Mouse (Mus musculus) cortical plate, adult 2 months (tissue): Measurements from ENCODE around the gene Pigh. TPM values are rescaled to one million over a fixed set of nuclear protein-coding genes. Genes with fewer than 3 reads are reported as not detected.
A peak's percentile ranks its signal among the peaks of the same experiment; 100 is the strongest.

ENCODE experiments used
- H3K27ac ChIP-seq: fragments of 200-500 bp; 2 replicates; pipeline ENCODE4 v1.5.1; 2012; ENCODE audit warnings: low read length, control low read depth, inconsistent platforms; ENCODE audit not compliant: insufficient read depth
- H3K4me1 ChIP-seq: fragments of 200-500 bp; 2 replicates; pipeline ENCODE4 v1.6.1; 2011; ENCODE audit warnings: low read length; ENCODE audit not compliant: control insufficient read depth, insufficient read depth
- H3K4me3 ChIP-seq: fragments of 200-500 bp; 2 replicates; pipeline ENCODE4 v1.5.1; 2011; ENCODE audit warnings: mild to moderate bottlenecking, low read length, control low read depth; ENCODE audit not compliant: insufficient read depth
- CTCF ChIP-seq: fragments of 200-500 bp; IDR thresholded peaks from 2 replicates; pipeline ENCODE4 v1.5.1; 2011; ENCODE audit warnings: mild to moderate bottlenecking, control low read depth, low read length; ENCODE audit not compliant: insufficient read depth; ENCODE audit errors: extremely low read depth
- POLR2A ChIP-seq: fragments of 200-500 bp; IDR thresholded peaks from 2 replicates; pipeline ENCODE4 v1.6.1; 2011; ENCODE audit warnings: mild to moderate bottlenecking, low read length, control low read depth; ENCODE audit not compliant: insufficient read depth; ENCODE audit errors: extremely low read depth
- polyA plus RNA-seq: library from polyadenylated mRNA; depleted of rRNA; stranded (reverse); fragments of >200 nt; gene quantifications from 2 replicates; pipeline ENCODE4 v1.2.3, GENCODE M21; 2012; rRNA removed

Gene Pigh
- 11.0 and 12.8 TPM in 2 replicates for polyA plus RNA-seq

DNA sequence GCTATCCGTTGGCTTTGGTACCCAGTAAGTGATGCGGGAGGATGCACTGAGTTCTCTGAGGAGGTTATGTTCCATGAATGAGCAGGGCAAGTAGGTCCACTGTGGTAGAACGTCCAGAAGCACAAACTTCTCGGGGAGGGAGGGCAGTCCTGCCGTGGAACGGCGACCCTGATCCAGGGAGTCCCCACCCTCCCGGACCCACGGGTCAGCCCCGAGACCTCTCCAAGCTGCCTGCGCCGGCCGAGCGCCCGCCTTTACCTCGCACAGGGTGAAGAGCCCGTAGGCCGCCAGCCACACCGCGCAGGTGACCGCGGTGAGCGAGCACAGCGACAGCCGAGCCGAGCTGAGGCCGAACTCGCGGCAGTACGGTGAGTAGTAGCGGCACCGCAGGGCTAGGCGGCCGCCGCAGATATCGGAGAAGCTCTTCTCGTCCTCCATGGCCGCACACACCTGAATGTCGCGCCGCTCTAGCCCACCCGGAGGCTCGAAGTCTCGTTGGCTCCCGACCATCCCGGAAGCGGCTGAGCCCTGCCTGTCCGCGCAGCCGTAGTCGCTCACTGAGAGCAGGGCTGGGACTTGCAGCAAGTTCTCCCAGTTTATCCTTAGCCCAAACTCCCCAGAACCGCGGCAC is at the start of gene Pigh:
Pigh (minus strand) TSS at position 470 of the 631 bp plus-strand sequence.
- Histone ChIP-seq H3K4me3 (peak within 1 kb of the TSS; percentile 51), H3K4me1 (no peaks in the 10 kb centered on the region), H3K27ac (no peak within 1 kb of the TSS)
- peak; percentile 73; the same call in 1 of the 2 replicates for TF ChIP-seq POLR2A
- TF ChIP-seq CTCF = no peak

DNA sequence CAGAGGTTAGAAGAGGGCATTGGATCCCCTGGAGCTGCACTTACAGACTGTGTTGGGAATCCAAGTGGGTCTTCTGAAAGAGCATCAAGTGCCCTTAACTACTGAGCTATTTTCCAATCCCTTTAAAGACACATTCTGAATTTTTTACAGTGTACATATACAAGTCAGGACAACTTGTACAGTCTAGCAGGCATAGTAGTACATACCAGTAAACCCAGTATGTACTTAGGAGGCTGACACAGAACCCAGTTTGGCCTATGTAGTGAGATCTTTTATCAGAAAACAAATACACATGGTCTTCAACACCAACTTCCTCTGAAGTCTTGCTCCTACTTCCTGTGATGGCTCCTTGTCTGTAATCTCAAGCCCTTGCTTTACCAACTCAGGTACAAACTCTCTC is 49.5 kb upstream of the Pigh start:
- Histone ChIP-seq H3K27ac (no peak overlapping the region), H3K4me3 (no peak overlapping the region), H3K4me1 (no peaks in the 10 kb centered on the region; the same call in 1 of the 2 replicates)
- TF ChIP-seq POLR2A (no peak), CTCF (no peak)

DNA sequence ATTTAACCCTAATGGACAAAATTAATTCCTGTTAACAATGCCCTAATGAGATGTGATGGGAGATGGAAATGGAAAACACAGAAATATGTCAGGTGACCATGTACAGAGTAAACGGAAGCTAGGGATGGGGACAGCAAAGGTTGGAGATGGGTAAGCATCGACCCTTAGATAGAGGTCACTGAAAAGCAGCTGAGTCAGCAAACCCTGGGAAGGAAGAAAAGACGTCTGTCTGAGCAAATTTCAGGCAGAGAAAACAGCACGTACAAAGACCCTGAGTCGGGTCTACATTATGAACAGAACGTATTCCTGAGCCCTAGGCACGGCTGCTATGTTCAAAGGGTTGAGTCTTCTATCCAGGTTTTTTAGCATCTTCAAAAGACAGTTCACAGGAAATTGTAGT is 47.5 kb upstream of the Pigh start:
- no peak overlapping the region for H3K27ac ChIP-seq
- no peak overlapping the region for H3K4me3 ChIP-seq
- TF ChIP-seq CTCF (no peak), POLR2A (no peak)
- H3K4me1 ChIP-seq = no peaks in the 10 kb centered on the region; the same call in none of the 2 replicates

DNA sequence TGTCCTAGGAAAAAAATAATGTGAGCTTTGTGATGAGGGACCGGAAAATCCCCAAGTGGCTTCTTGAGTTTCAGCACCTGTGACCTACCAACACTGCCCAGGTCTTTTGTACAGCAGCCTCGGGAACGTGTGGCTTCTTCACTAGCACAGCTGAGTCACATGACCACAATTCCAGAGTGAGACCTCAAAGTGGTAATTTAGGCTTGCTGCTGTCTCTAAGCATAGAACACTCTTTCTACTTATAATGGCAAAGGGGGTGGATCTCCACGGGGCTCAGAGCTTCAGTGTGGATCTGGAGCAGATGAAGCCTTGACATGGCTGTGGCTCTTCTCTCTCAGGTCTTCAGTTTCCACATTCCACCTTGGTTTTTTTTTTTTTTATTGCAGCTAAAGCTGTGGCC is 45.7 kb upstream of the Pigh start:
- no peak for TF ChIP-seq POLR2A
- no peak for TF ChIP-seq CTCF
- no peaks in the 10 kb centered on the region; the same call in none of the 2 replicates for H3K4me1 ChIP-seq
- H3K4me3 ChIP-seq = no peak overlapping the region
- no peak overlapping the region for H3K27ac ChIP-seq

DNA sequence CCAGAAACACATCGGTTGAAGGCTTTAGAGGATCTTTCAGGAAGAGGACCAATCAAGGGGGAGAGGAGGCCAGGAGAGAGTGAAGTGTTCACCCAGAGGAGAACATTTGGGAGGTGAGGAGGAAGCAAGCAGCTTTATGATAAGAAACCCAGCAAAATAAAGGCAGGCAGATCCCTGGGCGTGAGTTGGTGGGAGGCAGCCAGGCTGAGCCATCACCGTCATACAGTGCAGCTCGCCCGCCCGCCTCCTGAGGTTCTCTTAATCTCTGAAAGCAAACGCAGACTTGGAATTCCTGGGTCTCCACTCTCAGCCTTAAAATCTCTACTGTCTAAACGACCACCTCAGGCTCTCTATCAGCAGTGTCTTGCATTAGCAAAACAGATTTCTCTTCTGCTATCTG is 45.2 kb upstream of the Pigh start:
- Histone ChIP-seq H3K4me1 (no peaks in the 10 kb centered on the region; the same call in none of the 2 replicates), H3K4me3 (no peak overlapping the region), H3K27ac (no peak overlapping the region)
- TF ChIP-seq CTCF = no peak
- TF ChIP-seq POLR2A = no peak

DNA sequence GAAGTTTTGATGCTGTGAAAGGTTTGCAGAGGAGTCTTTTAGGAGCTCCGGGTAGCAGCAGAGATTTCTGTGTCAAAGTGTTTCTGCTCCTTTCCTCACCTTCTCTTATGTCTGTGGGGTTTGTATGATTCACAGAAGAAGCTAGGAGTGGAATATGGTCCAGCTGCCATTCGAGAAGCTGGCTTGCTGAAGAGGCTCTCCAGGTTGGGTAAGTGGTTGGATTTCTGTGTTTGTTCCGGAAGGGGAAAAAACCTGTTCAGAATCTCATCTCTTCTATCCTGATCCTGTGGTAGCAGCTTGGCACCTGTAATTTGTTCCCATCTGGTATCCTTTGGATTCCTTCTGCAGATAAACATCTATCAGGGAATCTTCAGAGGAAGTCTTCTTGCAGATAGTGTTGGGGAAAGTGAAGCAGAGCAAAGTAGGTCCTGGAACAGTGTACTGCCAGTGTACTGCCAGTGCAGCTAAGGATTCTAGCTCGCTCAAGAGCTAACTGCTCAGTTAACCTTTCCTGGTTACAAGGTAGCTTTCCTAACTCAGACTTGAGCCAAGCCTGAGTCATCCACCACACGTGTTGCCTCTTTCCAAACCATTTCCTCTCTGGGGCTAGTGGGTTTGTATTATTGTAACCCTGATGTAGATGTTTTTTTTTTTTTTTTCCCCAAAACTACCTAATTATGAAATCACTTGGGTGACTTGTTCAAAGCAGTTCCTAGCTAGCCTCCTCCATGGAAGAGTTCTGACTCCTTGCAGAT is 42.4 kb upstream of the Pigh start:
- H3K4me3 ChIP-seq = peak overlapping the region; percentile 44; the same call in 1 of the 2 replicates
- no peak overlapping the region for H3K27ac ChIP-seq
- TF ChIP-seq POLR2A (no peak), CTCF (no peak)
- H3K4me1 ChIP-seq = no peaks in the 10 kb centered on the region; the same call in none of the 2 replicates

DNA sequence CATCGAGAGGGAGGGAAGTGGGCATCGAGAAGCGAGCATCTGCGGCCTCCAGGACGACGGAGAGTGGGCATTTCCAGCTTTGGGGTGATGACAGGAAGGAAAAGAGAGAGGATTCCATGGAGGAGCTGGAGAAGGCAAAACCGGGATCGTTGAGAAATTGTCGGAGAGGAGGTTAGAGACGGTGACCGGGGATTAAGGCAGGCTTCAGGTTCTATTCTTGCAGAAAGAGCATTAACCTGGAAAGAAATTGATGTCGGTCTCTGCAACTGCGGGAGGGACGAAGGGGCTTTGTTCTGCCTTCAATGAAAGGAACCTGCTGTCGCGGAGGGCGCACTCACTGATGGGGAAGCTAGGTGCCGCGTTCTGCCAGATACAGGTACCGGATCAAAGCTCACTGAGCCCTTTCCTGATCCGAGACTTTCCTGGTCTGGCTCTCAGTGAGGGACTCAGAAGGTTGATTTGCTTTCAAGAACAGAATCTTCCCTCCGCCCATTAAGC is 41.8 kb upstream of the Pigh start:
- no peak for TF ChIP-seq CTCF
- no peak for TF ChIP-seq POLR2A
- Histone ChIP-seq H3K4me3 (peak overlapping the region; percentile 44), H3K4me1 (no peaks in the 10 kb centered on the region; the same call in none of the 2 replicates), H3K27ac (no peak overlapping the region)

DNA sequence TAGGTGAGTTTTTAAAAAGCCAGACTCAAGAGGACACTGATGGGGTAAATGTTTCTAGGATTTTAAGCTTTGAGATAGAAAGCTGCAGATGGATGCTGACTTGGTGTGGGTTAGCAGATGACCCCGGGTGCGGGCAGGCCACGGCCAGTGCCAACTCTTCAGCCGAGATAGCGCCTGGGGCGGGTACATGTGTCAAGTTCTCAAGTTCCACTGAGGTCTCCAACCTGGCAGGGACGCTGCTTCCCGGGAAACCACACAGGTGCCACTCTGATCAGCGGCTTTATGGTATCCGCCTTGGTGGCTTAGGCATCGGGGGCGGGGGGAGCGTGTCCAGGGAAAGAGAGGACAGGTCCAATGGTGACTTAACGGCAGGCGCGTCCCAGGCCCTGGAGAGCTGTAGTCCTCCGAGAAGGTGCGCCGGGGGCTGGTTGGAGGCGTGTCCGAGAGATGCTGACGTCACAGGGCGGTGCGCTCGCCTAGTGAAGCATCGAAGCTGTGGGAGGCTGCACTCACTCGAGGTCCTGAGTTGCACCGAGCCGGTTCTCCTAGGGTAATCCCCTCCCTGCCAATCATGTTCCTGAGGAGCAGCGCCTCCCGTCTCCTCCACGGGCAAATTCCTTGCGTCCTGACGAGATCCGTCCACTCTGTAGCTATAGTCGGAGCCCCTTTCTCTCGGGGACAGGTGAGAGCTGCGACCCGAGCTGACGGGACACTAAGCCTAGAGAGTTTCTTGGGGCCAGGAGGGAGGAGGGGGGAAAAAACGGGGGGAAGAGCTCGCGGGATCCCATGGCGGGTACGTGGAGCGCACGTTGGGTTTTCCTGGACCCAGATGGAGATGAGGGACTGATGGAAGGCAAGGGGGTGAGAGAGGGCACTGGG is 41.1 kb upstream of the Pigh start, which contains the start of gene Arg2:
Arg2 (plus strand) TSS at position 479 of the 879 bp plus-strand sequence.
- no peaks in the 10 kb centered on the region; the same call in none of the 2 replicates for H3K4me1 ChIP-seq
- peak; percentile 75; the same call in 1 of the 2 replicates for TF ChIP-seq POLR2A
- TF ChIP-seq CTCF = no peak
- H3K4me3 ChIP-seq = peak within 1 kb of the TSS; percentile 44
- no peak within 1 kb of the TSS for H3K27ac ChIP-seq

DNA sequence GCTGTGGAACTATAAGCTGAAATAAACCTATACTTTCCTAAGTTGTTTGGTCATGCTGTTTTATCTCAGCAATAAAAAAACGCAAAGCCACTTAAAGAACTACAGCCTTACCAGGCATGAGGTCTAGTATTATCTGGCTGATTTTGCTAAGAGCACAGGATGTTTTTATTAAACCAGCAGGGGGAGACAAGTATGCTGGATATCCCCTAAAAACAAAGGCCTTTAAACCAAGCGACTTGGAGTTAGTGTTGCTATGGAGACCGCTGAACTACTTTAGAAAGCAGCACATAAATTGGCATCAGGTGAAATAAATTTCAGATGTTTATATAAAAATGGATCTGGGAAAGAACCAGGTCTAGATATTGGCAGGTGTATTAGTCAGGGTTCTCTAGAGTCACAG is 33.4 kb upstream of the Pigh start:
- H3K4me3 ChIP-seq = no peak overlapping the region
- H3K27ac ChIP-seq = no peak overlapping the region
- no peaks in the 10 kb centered on the region for H3K4me1 ChIP-seq
- TF ChIP-seq POLR2A = no peak
- peak; percentile 14; the same call in 1 of the 2 replicates for TF ChIP-seq CTCF
